Mouse (Mus musculus) right cerebral cortex, postnatal 25 days (tissue): Measurements from ENCODE around the gene Btaf1.
"Not testable (repeated sequence)": the region's sequence is repeated elsewhere in the genome, so short reads cannot be mapped to it uniquely, and the experiment has no call there.

Experiments used
- DNase-seq: peaks from one replicate; pipeline ENCODE4 v3.0.0; 2022

Btaf1 gene

GRCm38 (mm10) chr19:36922936-36923335 lies 2.9 kb upstream of the Btaf1 start:
- DNase-seq, result no peak

DNA sequence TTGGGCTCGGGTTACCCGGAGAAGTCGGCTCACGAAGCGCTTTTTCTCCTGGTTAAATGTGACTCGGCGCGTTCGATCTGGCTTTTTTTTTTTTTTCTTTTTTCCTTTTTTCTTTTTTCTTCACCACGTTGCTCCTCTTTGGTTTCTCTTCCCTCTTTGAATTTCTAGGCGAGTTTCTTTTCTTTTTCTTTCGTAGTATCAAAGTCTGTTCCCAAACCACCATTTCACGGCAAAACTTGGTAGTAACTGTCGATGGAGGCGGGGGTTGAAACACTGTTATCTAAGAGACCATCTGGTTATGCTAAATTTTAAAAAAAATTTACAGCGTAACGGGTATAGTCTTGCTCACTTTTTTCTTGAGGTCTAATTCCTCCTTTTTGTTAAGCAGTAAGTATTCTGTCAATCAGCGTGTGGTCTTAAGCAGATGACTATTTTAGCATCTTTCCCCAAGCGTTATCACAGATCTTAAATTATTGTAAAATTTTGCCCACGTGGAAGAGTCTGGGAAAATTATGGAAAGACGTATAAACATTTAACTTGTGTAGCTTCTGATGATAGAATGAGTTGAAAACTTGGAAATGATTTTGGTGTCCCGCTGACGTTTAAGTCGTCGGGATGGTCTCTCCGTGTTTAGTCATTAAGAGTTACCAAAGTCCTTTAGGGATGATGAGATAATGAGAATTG lies 816 bp downstream of the Btaf1 start:
- DNase-seq, result no peak

GRCm38 (mm10) chr19:36927800-36928361 lies 2.0 kb downstream of the Btaf1 start:
- no peak for DNase-seq

- DNase-seq, result no peak
Measured at GRCm38 (mm10) chr19:36929816-36930215, 3.9 kb downstream of the Btaf1 start.

DNA sequence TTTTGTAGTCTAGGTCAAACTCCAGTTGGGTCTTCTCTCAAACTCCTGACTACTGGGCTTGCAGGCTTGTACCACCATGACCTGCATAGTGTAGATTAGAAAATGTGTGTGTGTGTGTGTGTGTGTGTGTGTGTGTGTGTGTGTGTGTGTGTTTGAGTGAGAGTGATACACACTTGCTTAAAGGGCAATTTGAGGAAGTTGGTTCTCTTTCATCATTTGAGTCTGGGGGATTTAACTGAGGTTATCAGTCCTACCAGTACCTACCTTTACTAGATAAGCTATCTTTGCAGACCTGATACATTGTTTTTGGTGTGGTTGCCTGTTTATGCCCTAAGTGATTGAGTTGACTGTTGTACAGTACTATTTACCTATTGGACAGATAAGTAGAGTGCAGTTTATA lies 6.2 kb downstream of the Btaf1 start:
- DNase-seq, result no peak

GRCm38 (mm10) chr19:36932613-36933012 lies 6.7 kb downstream of the Btaf1 start:
- DNase-seq, result no peak

GRCm38 (mm10) chr19:36936285-36936684 lies 10.4 kb downstream of the Btaf1 start:
- DNase-seq, result no peak

- DNase-seq, result no peak
Measured at GRCm38 (mm10) chr19:36938008-36938407, 12.1 kb downstream of the Btaf1 start.

GRCm38 (mm10) chr19:36940064-36940463 lies 14.2 kb downstream of the Btaf1 start:
- DNase-seq, result no peak

DNA sequence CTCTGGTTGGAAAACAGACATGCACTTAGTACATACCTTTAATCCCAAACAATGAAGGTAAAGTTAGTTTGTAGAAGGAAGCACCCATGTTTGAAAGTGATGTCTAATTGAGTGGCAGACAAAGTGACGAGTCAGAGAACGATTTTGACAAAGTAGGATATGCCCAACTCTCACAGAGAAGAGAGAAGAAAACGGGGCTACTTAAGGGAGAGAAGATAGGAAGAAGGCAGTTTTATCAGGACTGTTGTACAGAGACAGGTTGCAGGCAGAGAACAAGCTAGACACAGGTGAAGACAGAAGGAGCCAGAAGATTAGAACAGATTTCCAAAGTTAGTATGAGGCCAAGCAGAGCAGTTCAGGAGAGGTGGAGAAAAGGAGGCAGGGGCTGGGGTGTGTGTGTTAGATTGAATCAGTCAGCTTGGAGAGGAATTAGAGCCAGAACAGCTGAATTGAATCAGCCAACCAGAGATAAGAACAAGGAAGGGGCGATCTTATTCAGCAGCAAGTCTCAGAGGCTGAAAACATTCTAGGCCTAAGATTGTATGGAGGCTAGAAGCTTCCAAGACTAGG lies 27.8 kb downstream of the Btaf1 start:
- no peak for DNase-seq

DNA sequence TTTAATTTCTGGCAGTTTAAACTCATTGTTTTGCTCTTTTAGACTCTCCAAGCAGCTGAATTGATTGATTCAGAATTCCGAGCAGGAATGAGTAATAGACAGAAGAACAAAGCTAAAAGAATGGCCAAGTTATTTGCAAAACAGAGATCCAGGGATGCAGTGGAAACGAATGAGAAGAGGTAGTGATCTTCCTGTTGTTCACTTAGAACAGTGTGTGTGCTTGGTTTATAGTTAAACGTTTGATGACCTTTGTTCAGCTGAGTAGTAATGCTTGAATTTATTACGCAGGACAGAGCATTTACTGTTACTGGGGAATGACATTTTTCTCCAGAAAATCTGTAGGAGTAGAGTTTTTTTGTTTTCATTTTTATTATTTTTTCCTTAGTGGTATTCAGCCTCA lies 32.5 kb downstream of the Btaf1 start:
- no peak for DNase-seq

GRCm38 (mm10) chr19:36961320-36961719 lies 35.4 kb downstream of the Btaf1 start:
- DNase-seq, result no peak

GRCm38 (mm10) chr19:36962544-36963260 lies 36.8 kb downstream of the Btaf1 start:
- DNase-seq, result not testable (repeated sequence)

DNA sequence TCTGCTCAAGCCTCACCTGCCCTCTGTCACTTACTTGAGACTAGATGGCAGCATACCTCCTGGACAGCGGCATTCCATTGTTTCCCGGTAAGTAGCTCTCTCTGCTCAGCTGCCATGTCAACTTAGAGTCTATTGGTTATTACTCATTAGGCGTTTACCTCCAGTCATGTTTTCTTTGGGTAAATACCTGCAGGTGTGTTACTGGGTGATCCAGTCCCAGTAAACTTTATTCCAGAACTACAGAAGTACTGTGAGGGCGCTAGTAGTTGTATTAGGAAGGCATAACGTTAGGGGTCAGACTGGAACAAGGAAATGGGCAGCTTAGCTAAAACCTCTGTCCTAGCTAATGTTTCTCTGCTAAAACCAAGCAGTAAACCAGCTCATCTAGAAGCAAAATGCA lies 78.7 kb downstream of the Btaf1 start:
- DNase-seq, result no peak

DNA sequence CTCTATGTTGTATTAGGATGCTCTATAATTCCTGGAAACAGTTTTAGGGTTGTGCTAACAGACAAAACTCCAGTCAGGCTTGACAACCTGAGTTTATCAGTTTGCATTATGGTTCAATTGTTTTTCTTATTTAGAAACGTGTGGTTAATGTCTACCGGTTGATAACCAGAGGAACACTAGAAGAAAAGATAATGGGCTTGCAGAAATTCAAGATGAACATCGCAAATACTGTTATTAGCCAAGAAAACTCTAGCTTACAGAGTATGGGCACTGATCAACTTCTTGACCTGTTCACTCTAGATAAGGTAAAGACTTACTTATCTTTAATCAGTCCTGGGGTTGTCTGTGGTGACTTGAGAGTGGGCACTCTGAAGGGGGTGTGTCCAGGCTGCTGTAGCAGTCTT lies 84.0 kb downstream of the Btaf1 start:
- no peak for DNase-seq

GRCm38 (mm10) chr19:37013461-37013860 lies 87.6 kb downstream of the Btaf1 start:
- DNase-seq, result no peak

GRCm38 (mm10) chr19:37014173-37014939 lies 88.5 kb downstream of the Btaf1 start:
- DNase-seq, result no peak

DNA sequence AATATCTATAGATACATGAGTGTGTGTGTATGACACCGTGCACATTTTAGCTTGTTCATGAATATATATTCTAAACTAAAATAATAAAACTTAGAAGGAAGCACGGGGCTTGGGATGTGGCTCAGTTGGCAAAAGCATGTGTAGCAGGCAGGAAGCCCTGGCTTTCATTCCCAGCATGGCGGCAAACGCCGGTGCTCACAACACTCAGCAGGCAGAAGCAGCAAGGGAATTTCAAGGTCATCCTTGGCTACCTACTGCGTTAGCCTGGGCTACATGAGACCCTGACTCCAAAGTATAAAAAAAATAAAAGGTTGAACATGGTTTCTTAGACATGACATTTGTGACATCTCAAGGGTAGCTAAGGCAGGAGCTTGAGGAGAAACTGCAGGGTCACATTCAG lies 91.0 kb downstream of the Btaf1 start:
- no peak for DNase-seq

DNA sequence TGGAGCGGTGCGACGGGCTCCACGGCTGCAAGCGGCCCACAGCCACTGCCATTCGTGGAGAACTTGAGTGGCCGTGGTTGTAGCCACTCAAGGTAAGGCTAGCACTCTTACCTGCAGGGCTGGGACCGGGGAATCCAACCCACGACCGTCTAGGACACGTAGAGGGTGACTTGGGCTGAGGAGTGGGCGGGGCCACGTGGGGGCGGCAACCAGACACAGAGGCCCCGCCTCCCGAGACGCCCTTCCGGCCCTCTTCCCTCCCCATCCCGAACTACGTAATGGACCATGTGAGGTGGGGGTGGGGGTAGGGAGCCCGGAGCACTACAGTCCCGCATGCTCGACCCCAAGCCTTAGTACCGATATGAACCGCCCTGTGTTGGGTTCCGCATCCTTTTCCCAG lies 92.5 kb downstream of the Btaf1 start:
- no peak for DNase-seq

- DNase-seq, result no peak
Measured at GRCm38 (mm10) chr19:37018931-37019330, 93.1 kb downstream of the Btaf1 start.

- no peak for DNase-seq
Measured at GRCm38 (mm10) chr19:37020531-37020930, 94.7 kb downstream of the Btaf1 start.

DNA sequence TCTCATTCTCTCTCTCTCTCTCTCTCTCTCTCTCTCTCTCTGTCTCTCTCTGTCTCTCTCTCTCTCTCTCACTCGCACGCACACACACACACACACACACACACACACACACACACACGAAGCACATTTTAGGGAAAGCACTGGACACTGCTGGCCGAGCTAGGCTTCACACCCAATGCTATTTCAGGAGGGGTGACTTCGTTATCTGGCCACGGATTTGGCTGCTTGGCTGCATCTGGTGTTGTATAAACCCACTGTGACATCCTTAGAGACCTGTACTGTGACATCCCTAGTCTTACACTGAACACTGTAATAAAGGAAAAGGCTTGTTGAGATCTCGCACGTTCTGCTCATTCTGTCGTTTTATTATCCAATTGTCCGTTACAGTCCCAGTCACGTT lies 95.1 kb downstream of the Btaf1 start:
- no peak for DNase-seq

DNA sequence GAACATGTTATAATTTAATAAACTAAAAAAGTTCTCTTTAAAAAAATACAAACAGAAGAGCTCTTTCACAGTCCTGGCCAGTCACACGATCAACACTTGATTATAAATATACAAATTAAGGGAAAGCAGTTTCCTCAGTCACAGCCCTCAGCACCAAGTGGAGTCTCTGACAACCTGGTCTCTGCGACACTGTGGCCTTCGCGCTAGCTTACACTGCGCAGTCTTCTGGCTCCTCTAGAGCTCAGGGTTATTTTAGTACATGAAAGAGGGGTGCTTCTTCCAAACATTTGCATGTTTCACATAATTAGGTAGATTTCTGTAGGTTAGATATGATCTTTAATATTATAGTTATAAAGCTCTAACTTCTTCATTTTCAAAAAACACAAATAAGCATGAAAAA lies 96.3 kb downstream of the Btaf1 start:
- no peak for DNase-seq
